Mouse (Mus musculus) heart, postnatal 0 days (tissue): Measurements from ENCODE around the gene Golm1.

ENCODE experiments used
- CTCF ChIP-seq: IDR thresholded peaks from 2 replicates; pipeline ENCODE4 v1.5.1; 2016; ENCODE audit warnings: antibody characterized with exemption, control low read depth, low read depth
- EP300 ChIP-seq: IDR thresholded peaks from 2 replicates; pipeline ENCODE4 v1.6.1; 2016; ENCODE audit warnings: antibody characterized with exemption, low read depth

DNA sequence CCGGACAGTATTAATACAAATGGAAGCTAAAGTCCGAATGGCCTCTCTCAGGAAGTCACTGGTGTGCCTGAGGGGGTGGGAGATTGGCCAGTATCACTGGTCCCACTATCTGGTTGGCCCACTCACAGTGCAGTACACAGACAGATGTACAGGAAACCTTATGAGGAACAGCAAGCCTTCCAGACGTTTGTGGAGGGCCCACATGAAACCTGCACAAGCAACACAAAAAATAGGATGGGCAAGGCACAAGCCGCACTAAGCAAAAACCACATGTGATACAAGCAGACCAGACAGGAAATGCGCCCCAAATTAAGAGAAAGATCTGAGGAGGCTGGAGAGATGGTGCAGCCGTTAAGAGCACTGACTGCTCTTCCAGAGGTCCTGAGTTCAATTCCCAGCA is 3.4 kb downstream of the Golm1 start:
- TF ChIP-seq CTCF (no peak), EP300 (no peak)
